Mouse (Mus musculus) kidney, postnatal 0 days (tissue): ENCODE data around the gene Pdia3. TPM values are rescaled to one million over a fixed set of nuclear protein-coding genes. Genes with fewer than 3 reads are reported as not detected.

Experiments used
- ATAC-seq: fragments of 200-750 bp; cut with Nextera tagmentation; replicated peaks from 2 replicates; pipeline ENCODE4 v1.8.0; 2017; ENCODE audit warnings: low read depth, moderate number of reproducible peaks, moderate TSS enrichment, moderate library complexity; ENCODE audit not compliant: low FRiP score
- DNase-seq: peaks from one replicate; pipeline ENCODE4 v3.0.0-alpha.2; 2016; ENCODE audit warnings: low spot score
- H3K27ac ChIP-seq: fragments of 300-500 bp; sonication (generic); 2 replicates; pipeline ENCODE4 v1.5.1; 2014; ENCODE audit warnings: mild to moderate bottlenecking
- H3K27me3 ChIP-seq: fragments of 300-500 bp; sonication (generic); 2 replicates; pipeline ENCODE4 v1.6.1; 2014; ENCODE audit warnings: low read length, mixed read lengths; ENCODE audit not compliant: insufficient read depth
- H3K36me3 ChIP-seq: fragments of 300-500 bp; sonication (generic); 2 replicates; pipeline ENCODE4 v1.6.1; 2014; ENCODE audit warnings: low read length, mixed read lengths; ENCODE audit not compliant: insufficient read depth
- H3K4me1 ChIP-seq: fragments of 300-500 bp; sonication (generic); replicated peaks from 2 replicates; pipeline ENCODE4 v1.6.1; 2014; ENCODE audit warnings: antibody characterized with exemption, low read length, mixed read lengths; ENCODE audit not compliant: insufficient read depth
- H3K4me2 ChIP-seq: fragments of 300-500 bp; sonication (generic); 2 replicates; pipeline ENCODE4 v1.6.1; 2014; ENCODE audit warnings: mild to moderate bottlenecking, low read length, moderate library complexity, mixed read lengths
- H3K4me3 ChIP-seq: fragments of 300-500 bp; sonication (generic); replicated peaks from 2 replicates; pipeline ENCODE4 v1.5.1; 2014; ENCODE audit warnings: low read depth, low read length
- H3K9ac ChIP-seq: fragments of 300-500 bp; sonication (generic); 2 replicates; pipeline ENCODE4 v1.6.1; 2014; ENCODE audit warnings: low read depth, low read length
- H3K9me3 ChIP-seq: fragments of 300-500 bp; sonication (generic); replicated peaks from 2 replicates; pipeline ENCODE4 v1.6.1; 2016; ENCODE audit warnings: low read length, inconsistent platforms, mixed read lengths
- CTCF ChIP-seq: IDR thresholded peaks from 2 replicates; pipeline ENCODE4 v1.5.1; 2016; ENCODE audit warnings: antibody characterized with exemption, low read depth, mild to moderate bottlenecking, moderate library complexity
- WGBS: fragments of 180-500 bp; shearing (Covaris S2); extraction: QIAGEN DNeasy Blood & Tissue Kit; methylation state at CpG from one replicate; pipeline ENCODE4 v1.1.7; 2014; 5-methylcytosine and 5-hydroxymethylcytosine counted together
- polyA plus RNA-seq: library from polyadenylated mRNA; unstranded; fragments of >200 nt; fragmentation: Nextera tagmentation; extraction: Ambion mirVana; gene quantifications from 2 replicates; pipeline ENCODE4 v1.2.1, GENCODE M21; 2015

The Pdia3 gene
- polyA plus RNA-seq, 1 experiment from 2014 or later, result 506 TPM

GRCm38 (mm10) chr2:121440834-121441605 lies 27.4 kb downstream of the Pdia3 start:
- peaks cover 13% of the 10 kb centered on the region for H3K4me1 ChIP-seq
- H3K4me2 ChIP-seq, result no peak overlapping the region
- H3K9me3 ChIP-seq, result no peaks in the 10 kb centered on the region
- ATAC-seq, result no peak
- no peak overlapping the region for H3K27ac ChIP-seq
- no peaks in the 10 kb centered on the region for H3K27me3 ChIP-seq
- H3K9ac ChIP-seq, result no peak overlapping the region
- no peak for DNase-seq
- peaks cover 19% of the 10 kb centered on the region; the same call in 1 of the 2 replicates for H3K36me3 ChIP-seq
- 60% methylated on average over 5 of the region's 5 CpGs for WGBS
- no peak overlapping the region for H3K4me3 ChIP-seq
- no peak for TF ChIP-seq CTCF

DNA sequence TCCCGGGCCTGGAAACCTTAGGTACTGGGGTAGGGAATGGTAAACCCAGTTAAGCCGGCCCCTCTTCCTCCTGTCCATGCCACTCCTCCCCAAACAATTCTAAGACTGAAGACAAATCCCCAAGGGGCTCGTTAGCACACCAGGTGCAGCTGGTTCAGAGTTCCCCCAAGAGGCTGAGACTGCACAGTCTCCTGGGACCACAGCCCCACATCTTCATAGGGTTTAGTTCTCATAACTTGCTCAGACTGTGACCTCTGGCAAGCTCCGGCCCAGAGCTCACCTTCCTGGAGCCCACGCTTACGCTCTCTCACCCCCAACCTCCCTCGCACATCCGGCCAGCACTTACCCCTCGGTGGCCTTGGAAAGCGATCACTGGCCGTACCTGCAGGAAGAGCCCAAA lies 28.2 kb downstream of the Pdia3 start:
- ATAC-seq (0 out of 2 replicates have a peak, but pooled peaks have one; percentile 21), DNase-seq (no peak)
- peaks cover 19% of the 10 kb centered on the region; the same call in 1 of the 2 replicates for H3K36me3 ChIP-seq
- H3K27me3 ChIP-seq, result no peaks in the 10 kb centered on the region
- TF ChIP-seq CTCF, result no peak
- peak overlapping the region; percentile 97 for H3K4me2 ChIP-seq
- H3K27ac ChIP-seq, result 0 out of 2 replicates have a peak overlapping the region, but pooled peaks have one; percentile 31
- peaks cover 13% of the 10 kb centered on the region for H3K4me1 ChIP-seq
- H3K4me3 ChIP-seq, result peak overlapping the region; percentile 41
- WGBS, result 8% methylated on average over 11 of the region's 11 CpGs
- no peaks in the 10 kb centered on the region for H3K9me3 ChIP-seq
- H3K9ac ChIP-seq, result peak overlapping the region; percentile 62

- DNase-seq (peak; percentile 56), ATAC-seq (peak; percentile 79)
- no peak for TF ChIP-seq CTCF
- Histone ChIP-seq H3K9me3 (no peaks in the 10 kb centered on the region), H3K4me1 (peaks cover 13% of the 10 kb centered on the region), H3K36me3 (peaks cover 14% of the 10 kb centered on the region; the same call in 1 of the 2 replicates), H3K4me3 (peak overlapping the region; percentile 41), H3K27me3 (no peaks in the 10 kb centered on the region), H3K4me2 (peak overlapping the region; percentile 97), H3K9ac (peak overlapping the region; percentile 62), H3K27ac (0 out of 2 replicates have a peak overlapping the region, but pooled peaks have one; percentile 31)
- WGBS, result under 1% methylated on average over 29 of the region's 30 CpGs
These were observed 28.9 kb downstream of the Pdia3 start for GRCm38 (mm10) chr2:121442259-121443067.

- H3K27me3 ChIP-seq, result no peaks in the 10 kb centered on the region
- no peak for DNase-seq
- peaks cover 10% of the 10 kb centered on the region; the same call in 1 of the 2 replicates for H3K36me3 ChIP-seq
- TF ChIP-seq CTCF, result no peak
- peaks cover 16% of the 10 kb centered on the region for H3K4me1 ChIP-seq
- H3K9ac ChIP-seq, result peak overlapping the region; percentile 62
- H3K4me3 ChIP-seq, result peak overlapping the region; percentile 41
- H3K9me3 ChIP-seq, result no peaks in the 10 kb centered on the region
- ATAC-seq, result no peak
- peak overlapping the region; percentile 97 for H3K4me2 ChIP-seq
- WGBS, result 3% methylated on average over 8 of the region's 8 CpGs
- H3K27ac ChIP-seq, result no peak overlapping the region
These were observed 29.4 kb downstream of the Pdia3 start for GRCm38 (mm10) chr2:121443068-121443349.

GRCm38 (mm10) chr2:121444178-121444577 lies 30.6 kb downstream of the Pdia3 start, which contains the start of gene Ell3:
TSS of gene Ell3 (minus strand) at chr2:121444278.
- Histone ChIP-seq H3K4me2 (peak within 1 kb of the TSS; percentile 97), H3K4me3 (peak within 1 kb of the TSS; percentile 41; the same call in 1 of the 2 replicates), H3K9ac (peak within 1 kb of the TSS; percentile 62), H3K9me3 (no peaks in the 10 kb centered on the region), H3K27me3 (no peaks in the 10 kb centered on the region), H3K4me1 (peaks cover 18% of the 10 kb centered on the region), H3K27ac (no peak within 1 kb of the TSS), H3K36me3 (peaks cover 3% of the 10 kb centered on the region; the same call in 1 of the 2 replicates)
- DNase-seq (no peak), ATAC-seq (no peak)
- TF ChIP-seq CTCF, result no peak
- 97% methylated on average over 1 of the region's 1 CpGs for WGBS

DNA sequence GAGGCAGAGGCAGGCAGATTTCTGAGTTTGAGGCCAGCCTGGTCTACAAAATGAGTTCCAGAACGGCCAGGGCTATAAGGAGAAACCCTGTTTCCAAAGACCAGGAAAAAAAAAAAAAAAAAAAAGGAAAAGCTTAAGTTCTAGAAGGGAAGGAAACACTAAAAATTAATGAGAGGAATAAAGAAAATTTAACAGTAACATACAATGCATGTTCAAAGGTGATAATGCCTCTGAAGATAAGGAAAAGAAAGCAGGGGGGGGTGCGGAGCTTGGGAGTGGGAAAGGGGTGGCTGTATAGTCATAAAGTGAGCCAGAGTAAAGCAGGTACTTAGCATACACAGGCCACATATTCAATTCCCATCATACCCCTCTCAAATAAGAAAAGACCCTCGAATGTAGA lies 31.5 kb downstream of the Pdia3 start:
- H3K27ac ChIP-seq, result no peak overlapping the region
- no peaks in the 10 kb centered on the region for H3K36me3 ChIP-seq
- 80% methylated on average over 3 of the region's 3 CpGs for WGBS
- no peak for TF ChIP-seq CTCF
- H3K27me3 ChIP-seq, result no peaks in the 10 kb centered on the region
- ATAC-seq (no peak), DNase-seq (no peak)
- no peak overlapping the region for H3K4me2 ChIP-seq
- H3K4me1 ChIP-seq, result peaks cover 18% of the 10 kb centered on the region
- no peak overlapping the region for H3K9ac ChIP-seq
- no peak overlapping the region for H3K4me3 ChIP-seq
- no peaks in the 10 kb centered on the region for H3K9me3 ChIP-seq
